Mouse (Mus musculus) mouse trophoblast stem cell (cell line): ENCODE data around the gene Slc30a2.

Source experiments
- in situ Hi-C, 2 experiments: fragments of 300-500 bp; cut with MseI, MboI; formaldehyde crosslinking; loops; 2 replicates in 1 of 2; 3 replicates in 1 of 2; pipeline ENCODE4 v1.15.1; 2025

The Slc30a2 gene

DNA sequence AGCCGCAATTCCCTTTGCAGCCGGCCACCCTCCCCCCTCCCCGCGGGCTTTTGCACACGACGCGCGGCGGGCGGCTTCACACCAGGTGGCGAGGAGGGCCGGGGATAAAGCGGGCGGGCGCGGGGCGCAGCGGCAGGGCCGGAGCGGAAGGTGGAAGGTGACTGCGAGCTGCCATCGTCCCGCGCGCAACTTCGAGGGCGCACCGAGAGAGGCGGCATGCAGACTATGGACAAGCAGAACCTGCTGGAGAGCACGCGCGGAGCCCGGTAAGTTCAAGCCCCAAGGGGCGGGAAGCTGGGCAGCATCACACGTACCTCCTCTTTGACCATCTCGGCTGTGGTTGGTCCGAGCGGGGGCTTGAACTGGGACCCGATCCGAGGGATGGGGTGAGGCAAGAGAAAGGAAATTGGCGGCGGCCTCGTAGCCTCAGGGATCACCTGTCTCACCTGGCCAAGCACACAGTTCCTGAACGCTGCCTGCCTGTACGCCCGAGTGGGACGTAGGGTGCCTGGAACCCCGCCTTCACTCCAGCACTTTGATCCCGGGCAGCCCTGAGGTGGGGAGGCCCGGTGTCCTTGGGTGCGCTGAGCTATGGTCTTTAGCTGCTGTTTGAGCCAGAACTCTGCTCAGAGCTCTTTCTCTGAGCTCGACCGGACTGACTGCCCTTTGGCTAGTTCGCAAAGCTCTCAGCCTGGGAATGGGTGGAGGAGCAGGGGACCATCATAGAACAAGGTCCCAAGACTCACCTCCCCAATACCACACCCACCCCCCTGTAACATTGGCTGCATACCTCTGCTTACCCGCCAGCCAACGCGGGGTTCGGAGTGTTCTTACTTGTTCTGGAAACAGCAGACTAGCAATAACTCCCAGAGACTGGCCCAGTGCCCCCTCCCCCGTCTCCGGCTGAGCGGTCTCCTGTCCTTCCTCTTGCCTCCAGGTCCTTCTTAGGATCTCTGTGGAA is at the start of gene Slc30a2:
Gene Slc30a2, plus strand, starts transcription at position 111 of the 961 bp plus-strand sequence.
- in situ Hi-C loops = no loop called here

DNA sequence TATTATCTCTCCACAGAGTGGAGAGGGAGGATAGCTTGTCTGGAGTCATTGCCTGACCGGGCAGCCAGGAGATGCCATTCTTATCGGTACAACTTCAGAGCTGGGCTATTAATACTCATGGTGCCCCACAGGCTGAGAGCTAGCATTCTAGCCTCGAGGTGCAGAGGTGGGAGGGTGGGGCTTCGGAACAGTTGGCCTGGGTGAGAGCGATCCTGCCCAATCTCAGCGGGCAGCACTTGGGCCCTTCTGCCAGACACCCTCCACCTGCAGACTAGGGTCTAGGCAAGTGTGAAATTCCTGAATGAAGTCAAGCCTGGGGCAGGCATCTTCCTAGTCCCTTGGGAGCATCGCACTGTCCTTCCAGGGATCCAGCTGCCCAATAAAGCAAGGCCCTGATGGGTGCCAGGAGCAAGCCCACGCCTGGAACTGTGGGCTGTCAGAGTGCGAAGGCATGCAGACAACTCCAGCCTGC is 49.3 kb upstream of the Slc30a2 start:
- in situ Hi-C loops = loop anchor here in 1 of 2 experiments (5.0 to 10.0 kb wide), 2 partner anchors 36 to 99 kb away; no protein-coding TSS in a partner anchor

DNA sequence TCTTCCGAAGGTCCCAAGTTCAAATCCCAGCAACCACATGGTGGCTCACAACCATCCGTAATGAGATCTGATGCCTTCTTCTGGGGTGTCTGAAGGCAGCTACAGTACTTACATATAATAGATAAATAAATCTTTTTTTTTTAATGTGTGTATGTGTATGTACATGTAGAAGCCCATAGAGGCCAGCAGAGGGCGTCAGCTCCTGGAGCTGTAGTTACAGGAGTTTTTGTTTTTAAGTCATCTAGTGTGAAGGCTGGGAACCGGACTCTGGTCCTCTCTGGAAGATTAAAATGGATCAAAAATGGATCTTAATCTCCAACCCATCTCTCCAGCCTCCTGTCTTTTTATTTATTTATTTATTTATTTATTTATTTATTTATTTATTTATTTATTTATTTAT is 46.9 kb upstream of the Slc30a2 start:
- in situ Hi-C loops = loop anchor here in 1 of 2 experiments (10.0 kb wide), 1 partner anchor 101 kb away; no protein-coding TSS in a partner anchor

DNA sequence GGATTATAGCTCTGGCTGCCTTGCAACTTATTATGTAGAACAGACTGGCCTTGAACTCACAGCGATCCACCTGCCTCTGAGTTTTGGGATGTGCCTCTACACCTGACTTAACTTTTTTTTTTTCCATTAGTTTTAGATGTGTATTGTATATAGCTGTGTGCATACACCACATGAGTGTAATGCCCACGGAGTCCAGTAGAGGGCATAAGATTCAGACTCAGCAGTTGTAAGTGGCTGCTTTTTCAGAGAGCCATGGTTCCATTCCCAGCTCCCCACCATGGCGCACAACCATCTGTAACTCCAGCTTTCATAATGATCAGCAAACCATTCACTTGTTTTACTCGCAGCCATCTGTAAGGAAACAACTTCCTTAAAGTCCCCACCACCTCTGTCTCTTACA is 46.5 kb upstream of the Slc30a2 start:
- in situ Hi-C loops = loop anchor here in 1 of 2 experiments (10.0 kb wide), 1 partner anchor 102 kb away; no protein-coding TSS in a partner anchor

DNA sequence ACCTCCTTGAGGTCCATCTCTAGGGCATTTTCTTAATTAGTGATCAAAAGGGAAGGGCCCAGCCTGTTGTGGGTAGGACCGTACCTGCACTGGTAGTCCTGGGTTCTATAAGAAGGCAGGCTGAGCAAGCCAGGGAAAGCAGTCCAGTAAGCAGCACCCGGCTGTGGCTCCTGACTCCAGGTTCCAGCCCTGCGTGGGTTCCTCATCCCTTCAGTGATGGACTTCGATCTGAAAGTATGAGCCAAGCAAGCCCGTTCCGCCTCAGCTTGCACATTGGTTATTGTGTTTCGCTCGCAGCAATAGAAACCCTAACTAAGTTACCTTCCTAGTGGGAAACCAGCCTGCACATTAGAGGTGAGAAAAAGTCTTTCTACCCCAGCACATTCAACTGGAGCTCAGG is 45.6 kb upstream of the Slc30a2 start:
- in situ Hi-C loops = loop anchor here in 1 of 2 experiments (10.0 kb wide), 1 partner anchor 103 kb away; no protein-coding TSS in a partner anchor

DNA sequence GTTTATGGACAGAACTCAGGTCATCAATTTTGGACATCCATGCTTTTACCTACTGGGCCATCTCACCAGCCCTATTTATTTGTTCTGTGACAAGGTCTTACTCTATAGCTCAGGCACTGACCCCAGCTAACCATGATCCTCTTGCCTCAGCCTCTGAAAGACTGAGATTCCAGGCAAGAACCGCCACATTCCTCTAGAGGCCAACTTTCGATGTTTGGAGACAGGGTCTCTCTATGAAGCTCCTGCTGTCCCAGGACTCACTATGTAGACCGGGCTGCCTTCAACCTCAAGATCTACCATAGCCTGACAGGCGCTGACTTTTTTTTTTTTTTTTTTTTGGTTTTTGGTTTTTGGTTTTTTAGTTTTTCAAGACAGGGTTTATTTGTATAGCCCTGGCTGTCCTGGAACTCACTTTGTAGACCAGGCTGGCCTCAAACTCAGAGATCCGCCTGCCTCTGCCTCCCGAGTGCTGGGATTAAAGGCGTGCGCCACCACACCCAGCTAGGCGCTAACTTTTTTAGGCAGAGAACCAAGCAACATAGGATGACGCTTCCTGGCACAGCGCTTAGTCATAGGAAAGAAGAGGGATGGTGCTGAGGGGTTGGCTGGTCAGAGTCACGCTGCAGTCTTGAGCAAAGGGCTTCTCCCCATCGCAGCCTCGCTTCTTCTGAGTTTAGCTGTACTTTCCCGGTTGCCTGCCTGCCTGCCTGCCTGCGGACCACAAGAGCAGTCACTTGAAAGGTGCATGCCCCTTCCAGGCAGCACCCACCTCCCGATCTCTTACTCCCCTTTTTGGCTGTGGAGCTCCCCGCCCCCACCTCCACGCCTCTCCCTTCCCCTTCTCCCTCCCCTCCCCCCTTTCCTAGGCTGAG is 44.1 kb upstream of the Slc30a2 start:
- in situ Hi-C loops = loop anchor here in 1 of 2 experiments (10.0 kb wide), 1 partner anchor 104 kb away; no protein-coding TSS in a partner anchor

DNA sequence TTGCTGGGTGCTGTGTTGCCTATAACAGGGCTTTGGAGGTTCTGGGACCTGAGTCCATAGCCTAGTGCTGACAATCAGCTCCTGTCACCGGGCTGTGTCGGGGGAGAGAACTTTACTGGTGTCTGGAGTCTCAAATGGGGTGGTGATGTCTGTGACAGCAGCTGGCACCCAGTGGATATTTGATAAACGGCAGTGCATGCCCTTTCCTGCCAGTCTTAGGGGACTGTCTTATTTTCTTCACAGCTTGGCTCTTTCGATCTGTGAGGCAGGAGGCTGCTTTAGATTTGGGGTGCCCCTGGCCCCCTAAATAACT is 43.5 kb upstream of the Slc30a2 start:
- in situ Hi-C loops = loop anchor here in 1 of 2 experiments (10.0 kb wide), 1 partner anchor 105 kb away; no protein-coding TSS in a partner anchor

DNA sequence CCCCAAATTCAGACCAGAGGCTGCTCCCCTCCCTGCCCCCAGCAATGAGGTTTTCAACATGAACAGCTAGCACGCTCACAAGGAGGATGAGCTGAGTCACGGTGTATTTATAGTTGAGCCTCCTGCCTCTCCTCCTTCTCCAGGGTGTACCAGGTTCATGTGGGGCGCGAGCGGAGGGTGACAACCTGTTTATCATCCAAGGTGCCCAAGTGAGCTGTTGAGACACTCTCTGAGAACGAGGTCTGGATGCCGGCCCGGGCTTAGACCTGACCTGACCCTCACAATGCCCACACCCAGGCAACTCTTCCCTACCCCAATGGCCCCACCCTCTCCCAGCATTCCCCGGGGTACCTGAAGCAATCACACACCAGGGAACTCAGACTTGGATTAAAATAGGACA is 42.7 kb upstream of the Slc30a2 start:
- in situ Hi-C loops = no loop called here

DNA sequence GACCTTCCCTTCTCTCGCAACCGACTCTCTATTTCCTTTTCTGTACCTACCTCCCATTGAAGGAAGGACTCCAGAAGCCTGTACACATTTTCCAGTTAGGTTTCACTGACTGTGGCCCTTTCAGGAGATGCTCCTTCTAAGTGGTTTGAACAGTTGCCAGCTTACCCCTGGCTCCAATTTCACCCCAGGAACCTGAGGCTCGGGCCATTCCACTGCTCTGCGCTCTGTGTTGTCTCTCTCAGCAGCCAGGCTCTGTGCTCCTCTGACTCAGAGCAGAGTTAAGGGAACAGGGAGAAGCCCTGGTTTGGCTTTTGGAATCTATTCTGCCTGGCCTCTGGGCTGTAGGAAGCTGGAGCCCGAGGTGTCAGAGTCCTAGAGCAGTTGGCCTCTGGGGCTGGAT is 40.9 kb upstream of the Slc30a2 start:
- in situ Hi-C loops = no loop called here

DNA sequence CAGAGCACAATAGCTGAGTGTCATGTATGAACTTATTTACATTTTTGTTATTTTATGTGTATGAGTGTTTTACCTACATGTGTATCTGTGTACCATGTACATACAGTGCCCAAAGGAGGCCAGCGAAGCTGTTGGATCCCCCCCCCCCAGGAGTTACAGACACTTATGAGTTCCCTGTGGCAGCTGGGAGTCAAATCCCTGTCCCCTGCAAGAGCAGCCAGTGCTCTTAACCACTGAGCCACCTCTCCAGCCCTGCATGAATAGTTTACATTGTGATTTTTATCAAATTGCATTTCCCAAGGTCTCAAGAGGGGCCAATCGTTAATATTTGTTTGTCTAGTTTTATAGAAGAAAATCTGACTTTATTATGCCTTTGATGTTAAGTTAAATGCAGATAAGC is 36.0 kb upstream of the Slc30a2 start:
- in situ Hi-C loops = no loop called here

DNA sequence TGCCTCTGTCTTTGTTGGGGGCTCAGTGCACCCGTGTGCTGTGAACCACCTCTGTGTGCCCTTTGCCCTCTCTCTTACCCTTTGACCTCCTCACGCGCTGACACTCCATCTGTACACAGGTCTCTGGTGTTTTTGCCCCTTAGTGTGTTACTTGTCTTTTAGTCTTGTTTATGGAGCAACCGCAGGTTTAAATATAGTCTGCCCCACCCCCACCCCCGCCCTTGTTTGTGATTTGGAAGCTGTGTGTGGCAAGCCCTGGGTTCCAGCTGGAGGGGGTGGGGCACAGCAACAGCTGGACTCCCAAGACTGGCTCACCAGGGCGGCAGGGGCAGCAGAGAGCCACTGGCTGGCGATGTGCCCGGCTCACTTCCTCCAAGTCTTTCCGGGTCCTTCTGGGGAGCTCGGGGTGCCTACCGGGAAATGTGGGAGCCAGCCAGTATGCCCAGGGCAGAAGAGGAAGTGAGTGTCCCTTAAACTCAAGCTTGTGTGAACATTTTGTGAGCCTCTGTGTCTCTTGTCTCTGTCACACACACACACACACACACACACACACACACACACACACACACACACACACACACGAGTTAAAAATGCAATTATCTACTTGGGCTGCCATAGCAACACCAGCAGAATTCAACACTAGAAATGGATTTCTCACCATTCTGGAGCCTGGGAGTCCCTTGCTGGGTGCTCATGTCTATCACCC is 35.5 kb upstream of the Slc30a2 start:
- in situ Hi-C loops = no loop called here

DNA sequence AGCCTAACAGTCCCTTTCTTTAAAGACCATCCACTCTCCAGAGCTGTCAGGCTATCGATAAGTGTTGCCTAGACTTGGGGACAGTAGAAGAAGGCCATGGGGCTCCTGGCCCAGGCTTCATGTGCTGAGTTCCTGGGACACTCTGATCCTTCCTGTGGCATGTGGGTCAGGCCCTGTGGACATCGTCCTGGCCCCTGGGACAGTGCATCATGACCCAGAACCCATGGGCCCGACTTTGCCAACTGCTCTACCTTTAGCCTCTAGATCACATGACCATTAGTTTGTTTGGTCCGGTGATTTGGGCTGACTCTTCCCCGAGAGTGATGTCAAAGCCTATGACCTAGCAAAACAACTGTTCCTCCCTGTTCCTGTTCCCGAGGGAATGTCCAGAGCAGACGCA is 32.9 kb upstream of the Slc30a2 start:
- in situ Hi-C loops = loop anchor here in 1 of 2 experiments (5.0 to 10.0 kb wide), 2 partner anchors 82 to 165 kb away; no protein-coding TSS in a partner anchor

DNA sequence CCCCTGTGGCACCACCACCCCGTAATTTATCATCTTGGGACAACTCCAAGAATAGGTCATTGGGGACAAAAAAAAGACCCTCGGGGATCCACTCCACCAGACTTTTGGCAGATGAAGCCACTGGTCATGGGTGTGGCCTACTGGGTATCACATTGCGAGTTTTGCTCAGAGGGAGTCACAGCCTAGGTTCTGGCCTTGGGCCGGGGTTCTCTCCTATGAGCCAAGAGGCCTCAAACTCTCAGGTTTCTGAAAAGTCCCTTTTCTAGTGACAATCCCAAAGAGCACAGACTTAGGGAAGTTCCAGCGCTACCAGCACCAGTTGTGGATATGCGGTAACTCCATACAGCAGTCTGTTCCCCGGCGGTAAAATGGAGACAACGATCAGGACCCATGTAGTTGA is 32.3 kb upstream of the Slc30a2 start:
- in situ Hi-C loops = loop anchor here in 1 of 2 experiments (5.0 to 10.0 kb wide), 2 partner anchors 82 to 164 kb away; no protein-coding TSS in a partner anchor

DNA sequence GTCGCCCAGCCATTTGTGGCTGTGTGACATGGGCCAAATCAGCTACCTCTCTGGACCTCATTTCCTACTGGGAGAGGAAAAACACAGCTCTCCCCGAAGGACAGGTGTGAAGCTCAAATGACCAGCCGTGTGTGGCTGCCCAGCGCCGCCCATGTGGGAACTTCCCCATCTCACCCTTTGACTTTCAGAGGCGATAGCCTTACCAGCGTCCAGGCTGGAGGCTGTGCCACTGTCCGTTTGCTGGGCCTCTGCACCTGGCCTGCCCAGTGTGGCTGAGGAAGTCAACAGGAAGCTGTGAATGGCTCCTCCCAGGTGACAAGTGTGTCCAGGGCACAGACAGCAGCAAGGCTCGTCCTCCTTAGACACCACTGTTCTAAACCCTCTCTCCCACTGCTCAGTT is 31.2 kb upstream of the Slc30a2 start:
- in situ Hi-C loops = loop anchor here in 1 of 2 experiments (5.0 to 10.0 kb wide), 2 partner anchors 81 to 163 kb away; no protein-coding TSS in a partner anchor

DNA sequence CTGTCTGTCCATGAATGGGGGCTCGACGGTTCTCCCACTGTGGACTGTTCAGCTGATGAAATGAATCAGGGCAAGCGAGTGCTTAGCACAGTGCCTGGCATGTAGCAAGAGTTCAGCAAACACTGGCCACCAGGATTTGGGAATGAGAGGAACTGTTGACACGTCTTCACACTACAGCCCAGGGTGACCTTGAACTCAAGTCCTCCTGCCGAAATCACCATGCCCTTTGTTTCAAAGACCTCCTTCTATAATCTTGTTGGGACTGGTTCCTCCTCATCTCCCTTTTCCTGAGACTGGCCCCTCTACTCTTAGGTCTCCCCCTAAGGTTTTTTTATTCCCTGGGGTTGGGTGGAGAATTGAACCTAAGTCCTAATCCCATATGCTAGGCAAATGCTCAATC is 30.6 kb upstream of the Slc30a2 start:
- in situ Hi-C loops = loop anchor here in 1 of 2 experiments (5.0 to 10.0 kb wide), 2 partner anchors 80 to 162 kb away; no protein-coding TSS in a partner anchor

DNA sequence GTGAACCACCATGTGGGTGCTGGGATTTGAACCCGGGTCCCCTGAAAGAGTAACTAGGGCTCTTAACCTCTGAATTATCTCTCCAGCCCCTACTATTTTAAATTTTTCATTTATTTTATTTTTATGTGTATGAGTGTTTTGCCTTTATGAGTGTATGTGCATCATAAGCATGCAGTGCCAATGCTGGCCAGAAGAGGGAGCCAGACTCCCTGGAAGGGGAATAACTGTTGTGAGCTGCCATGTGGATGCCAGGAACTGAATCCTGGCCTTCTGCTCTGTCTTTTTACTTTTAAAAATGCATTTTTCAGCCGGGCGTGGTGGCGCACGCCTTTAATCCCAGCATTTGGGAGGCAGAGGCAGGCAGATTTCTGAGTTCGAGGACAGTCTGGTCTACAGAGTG is 30.1 kb upstream of the Slc30a2 start:
- in situ Hi-C loops = loop anchor here in 1 of 2 experiments (5.0 to 10.0 kb wide), 2 partner anchors 79 to 162 kb away; no protein-coding TSS in a partner anchor

DNA sequence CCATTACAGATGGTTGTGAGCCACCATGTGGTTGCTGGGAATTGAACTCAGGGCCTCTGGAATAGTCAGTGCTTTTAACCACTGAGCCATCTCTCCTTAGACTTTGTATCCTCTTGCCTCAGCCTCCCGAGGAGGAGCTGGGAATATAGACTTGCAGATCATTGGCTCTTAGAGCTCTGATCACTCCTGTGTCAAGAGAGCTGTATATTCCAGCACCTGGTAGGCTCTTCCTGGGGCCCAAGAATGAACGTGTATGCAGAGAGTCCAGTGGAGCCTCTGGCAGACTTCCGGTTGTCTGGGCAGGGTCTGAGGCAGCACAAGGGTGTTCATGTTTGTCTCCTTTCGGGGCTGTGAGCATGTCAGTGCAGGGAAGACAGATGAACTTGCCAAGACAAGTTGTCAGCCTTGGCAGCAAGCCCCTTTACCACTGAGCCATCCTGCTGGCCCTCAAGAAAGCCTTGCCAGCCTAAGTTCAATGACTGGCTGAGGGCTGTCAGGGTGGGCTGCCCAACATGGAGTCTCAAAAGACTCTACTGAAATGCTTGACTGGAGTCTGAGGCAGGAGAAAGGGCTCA is 28.8 kb upstream of the Slc30a2 start:
- in situ Hi-C loops = loop anchor here in 1 of 2 experiments (5.0 to 10.0 kb wide), 2 partner anchors 78 to 161 kb away; no protein-coding TSS in a partner anchor

DNA sequence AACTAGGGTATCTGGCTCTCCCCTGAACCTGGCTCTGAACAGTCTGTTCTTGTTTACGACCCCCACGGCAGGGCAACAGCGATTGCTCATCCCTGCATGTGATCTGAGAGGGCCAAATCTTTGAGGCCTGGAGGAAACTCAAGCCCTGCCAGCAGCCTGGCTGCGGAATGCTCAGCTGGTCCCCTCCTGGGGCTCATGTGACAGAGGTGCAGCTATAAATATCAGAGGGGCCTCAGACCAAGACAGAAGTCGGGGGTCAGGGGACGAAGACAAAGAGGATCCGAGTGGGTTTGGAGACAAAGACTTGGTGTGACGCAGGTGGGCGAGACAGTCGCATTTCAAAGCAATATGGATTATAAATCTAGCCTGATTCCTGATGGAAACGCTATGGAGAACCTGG is 28.1 kb upstream of the Slc30a2 start, which contains the start of gene Trim63:
Gene Trim63, plus strand, starts transcription at position 245 of the 400 bp plus-strand sequence.
- in situ Hi-C loops = loop anchor here in 1 of 2 experiments (5.0 to 10.0 kb wide), 2 partner anchors 77 to 160 kb away; no protein-coding TSS in a partner anchor

DNA sequence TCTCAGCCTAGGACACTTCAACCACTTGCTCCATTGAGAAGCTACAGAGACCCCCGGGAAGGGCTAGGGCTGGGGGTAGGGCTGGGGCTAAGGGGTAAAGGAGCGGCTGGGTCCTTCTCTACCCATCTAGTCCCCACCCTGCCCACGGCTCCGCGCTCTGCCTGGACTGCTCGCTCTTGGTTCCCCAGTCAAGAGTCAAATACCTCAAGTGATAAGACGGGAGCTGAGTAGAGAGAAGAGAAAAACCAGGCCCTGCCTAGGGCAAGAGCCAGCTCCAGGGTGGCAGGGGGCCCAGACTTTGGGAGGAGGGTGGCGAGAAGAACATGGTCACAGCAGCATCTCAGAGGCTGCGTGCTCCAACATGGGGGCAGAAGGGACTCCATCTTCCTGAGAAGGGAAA is 27.5 kb upstream of the Slc30a2 start:
- in situ Hi-C loops = loop anchor here in 1 of 2 experiments (10.0 kb wide), 1 partner anchor 159 kb away; no protein-coding TSS in a partner anchor

DNA sequence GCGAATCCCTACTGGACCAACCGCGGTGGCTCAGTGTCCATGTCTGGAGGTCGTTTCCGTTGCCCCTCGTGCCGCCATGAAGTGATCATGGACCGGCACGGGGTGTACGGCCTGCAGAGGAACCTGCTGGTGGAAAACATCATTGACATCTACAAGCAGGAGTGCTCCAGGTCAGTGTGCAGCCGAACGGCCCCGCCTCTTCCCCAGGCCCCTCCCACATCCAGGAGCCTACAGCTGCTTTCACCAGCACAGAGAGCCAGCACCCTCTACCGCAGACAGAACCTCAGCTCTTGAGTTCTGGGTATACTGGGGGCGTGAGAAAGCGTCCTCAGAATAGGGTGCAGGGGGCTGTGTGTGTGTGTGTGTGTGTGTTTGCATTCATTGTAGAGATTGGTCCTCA is 26.6 kb upstream of the Slc30a2 start:
- in situ Hi-C loops = loop anchor here in 1 of 2 experiments (10.0 kb wide), 1 partner anchor 158 kb away; no protein-coding TSS in a partner anchor
